Mouse (Mus musculus): ENCODE results near the gene Kmt5c. TPM values are rescaled to one million over a fixed set of nuclear protein-coding genes. Genes with fewer than 3 reads are reported as not detected.

Gene Kmt5c
- 67.3 and 67.8 TPM in 2 replicates for polyA plus RNA-seq (2012)

DNA sequence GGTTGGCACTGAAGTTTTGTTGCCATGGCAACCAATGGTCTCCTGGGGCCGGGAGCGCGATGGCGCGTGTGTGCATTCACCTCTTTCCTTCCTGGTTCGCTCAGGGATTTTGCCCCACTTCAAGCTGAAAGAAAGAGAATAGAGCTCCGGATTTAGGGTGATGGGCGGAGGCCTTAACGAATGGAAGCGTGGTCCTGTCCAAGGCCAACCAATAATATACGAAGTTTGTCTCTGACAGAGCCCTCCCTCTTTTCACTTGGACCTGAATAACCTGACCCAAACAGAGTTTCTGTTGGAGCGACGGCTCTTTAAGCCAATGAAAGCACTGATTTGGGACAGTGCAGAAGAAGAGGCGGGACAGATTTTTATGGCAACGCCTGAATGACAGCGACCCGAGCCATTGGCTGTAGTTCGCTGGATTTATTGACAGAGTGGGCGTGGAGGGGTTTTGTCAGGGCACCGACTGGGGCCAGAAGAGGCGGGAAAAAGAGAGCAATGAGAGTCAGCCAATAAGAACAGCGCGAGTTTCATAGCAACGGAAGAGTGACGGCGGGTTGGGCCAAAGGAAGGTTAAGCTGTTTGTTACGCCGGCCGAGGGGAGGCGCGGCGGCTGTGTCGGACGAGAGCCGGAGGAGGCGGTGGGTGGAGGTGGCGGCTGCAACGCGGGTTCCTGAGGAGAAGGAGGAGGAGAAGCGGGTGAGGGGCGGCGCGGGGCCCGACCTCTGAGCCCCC is at the start of gene Kmt5c:
TSS of gene Kmt5c (plus strand) at position 572 of the 732 bp plus-strand sequence.
- Histone ChIP-seq H3K9me3 (ENCODE audit: control insufficient read depth, low read length) (no peaks in the 10 kb centered on the region), H3K4me3 (replicated peaks) (peak within 1 kb of the TSS; percentile 89), H3K36me3 (ENCODE audit: control insufficient read depth) (peaks cover 30% of the 10 kb centered on the region), H3K4me1 (ENCODE audit: control insufficient read depth) (peaks cover 64% of the 10 kb centered on the region), H3K27me3 (ENCODE audit: control insufficient read depth) (no peaks in the 10 kb centered on the region)
- TF ChIP-seq TAL1 (IDR thresholded peaks at IDR 0.05; ENCODE audit: low read length): no peak
- no peak for TF ChIP-seq GATA1 (IDR thresholded peaks at IDR 0.05; ENCODE audit: low read length)

- Histone ChIP-seq H3K27me3 (ENCODE audit: control insufficient read depth) (peaks cover 42% of the 10 kb centered on the region), H3K4me1 (ENCODE audit: control insufficient read depth) (peaks cover 6% of the 10 kb centered on the region), H3K36me3 (ENCODE audit: control insufficient read depth) (no peaks in the 10 kb centered on the region), H3K9me3 (ENCODE audit: control insufficient read depth, low read length) (no peaks in the 10 kb centered on the region), H3K4me3 (replicated peaks) (no peak within 1 kb of the TSS)
- TF ChIP-seq TAL1 (IDR thresholded peaks at IDR 0.05; ENCODE audit: low read length) (no peak), GATA1 (IDR thresholded peaks at IDR 0.05; ENCODE audit: low read length) (no peak)
Observed at GRCm38 (mm10) chr7:4690387-4690786, 49.5 kb upstream of the Kmt5c start, which contains the start of gene Brsk1. TSS of gene Brsk1 (plus strand) at chr7:4690604.

DNA sequence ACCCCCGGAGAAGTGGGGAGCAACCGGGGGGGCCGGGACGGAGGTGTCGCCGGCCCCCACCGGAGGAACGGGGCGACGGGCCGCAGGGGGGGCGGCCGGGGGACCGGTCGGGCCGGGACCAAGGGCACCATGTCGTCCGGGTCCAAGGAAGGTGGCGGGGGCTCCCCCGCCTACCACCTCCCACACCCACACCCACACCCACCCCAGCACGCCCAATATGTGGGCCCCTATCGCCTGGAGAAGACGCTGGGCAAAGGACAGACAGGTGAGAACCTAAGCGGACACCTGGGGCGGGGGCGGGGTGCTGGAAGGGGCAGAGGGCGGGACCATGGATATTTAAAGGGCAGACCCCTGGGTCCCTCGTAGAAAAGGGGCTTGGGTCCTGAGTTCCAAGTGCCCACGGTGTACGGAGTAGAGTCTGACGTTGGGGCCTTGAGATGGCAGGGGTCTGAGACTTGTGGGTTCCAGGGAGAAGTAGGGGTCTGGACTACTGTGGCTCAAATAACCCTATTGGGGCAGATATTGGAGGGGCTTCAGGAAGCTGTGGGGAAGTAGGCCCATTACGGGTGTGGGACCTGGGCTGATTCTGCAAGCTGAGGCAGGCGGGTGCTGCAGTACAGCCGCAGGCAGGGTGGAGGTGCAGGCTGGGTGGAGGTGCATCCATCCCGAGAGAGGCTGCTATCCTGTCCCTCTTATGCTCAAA is 48.8 kb upstream of the Kmt5c start:
- no peak overlapping the region for H3K4me3 ChIP-seq (replicated peaks)
- no peaks in the 10 kb centered on the region for H3K9me3 ChIP-seq (ENCODE audit: control insufficient read depth, low read length)
- no peaks in the 10 kb centered on the region for H3K36me3 ChIP-seq (ENCODE audit: control insufficient read depth)
- H3K4me1 ChIP-seq (ENCODE audit: control insufficient read depth): peaks cover 4% of the 10 kb centered on the region
- peaks cover 42% of the 10 kb centered on the region for H3K27me3 ChIP-seq (ENCODE audit: control insufficient read depth)
- no peak for TF ChIP-seq GATA1 (IDR thresholded peaks at IDR 0.05; ENCODE audit: low read length)
- TF ChIP-seq TAL1 (IDR thresholded peaks at IDR 0.05; ENCODE audit: low read length): no peak

GRCm38 (mm10) chr7:4693004-4693403 is 46.9 kb upstream of the Kmt5c start:
- TF ChIP-seq GATA1 (IDR thresholded peaks at IDR 0.05; ENCODE audit: low read length) (no peak), TAL1 (IDR thresholded peaks at IDR 0.05; ENCODE audit: low read length) (no peak)
- H3K36me3 ChIP-seq (ENCODE audit: control insufficient read depth): no peaks in the 10 kb centered on the region
- no peaks in the 10 kb centered on the region for H3K9me3 ChIP-seq (ENCODE audit: control insufficient read depth, low read length)
- H3K27me3 ChIP-seq (ENCODE audit: control insufficient read depth): peaks cover 42% of the 10 kb centered on the region
- peaks cover 4% of the 10 kb centered on the region for H3K4me1 ChIP-seq (ENCODE audit: control insufficient read depth)
- H3K4me3 ChIP-seq (replicated peaks): no peak overlapping the region

GRCm38 (mm10) chr7:4702334-4702733 is 37.6 kb upstream of the Kmt5c start:
- Histone ChIP-seq H3K4me3 (replicated peaks) (no peak overlapping the region), H3K27me3 (ENCODE audit: control insufficient read depth) (peaks cover 18% of the 10 kb centered on the region), H3K4me1 (ENCODE audit: control insufficient read depth) (peaks cover 5% of the 10 kb centered on the region), H3K9me3 (ENCODE audit: control insufficient read depth, low read length) (no peaks in the 10 kb centered on the region), H3K36me3 (ENCODE audit: control insufficient read depth) (no peaks in the 10 kb centered on the region)
- TF ChIP-seq GATA1 (IDR thresholded peaks at IDR 0.05; ENCODE audit: low read length) (no peak), TAL1 (IDR thresholded peaks at IDR 0.05; ENCODE audit: low read length) (no peak)

DNA sequence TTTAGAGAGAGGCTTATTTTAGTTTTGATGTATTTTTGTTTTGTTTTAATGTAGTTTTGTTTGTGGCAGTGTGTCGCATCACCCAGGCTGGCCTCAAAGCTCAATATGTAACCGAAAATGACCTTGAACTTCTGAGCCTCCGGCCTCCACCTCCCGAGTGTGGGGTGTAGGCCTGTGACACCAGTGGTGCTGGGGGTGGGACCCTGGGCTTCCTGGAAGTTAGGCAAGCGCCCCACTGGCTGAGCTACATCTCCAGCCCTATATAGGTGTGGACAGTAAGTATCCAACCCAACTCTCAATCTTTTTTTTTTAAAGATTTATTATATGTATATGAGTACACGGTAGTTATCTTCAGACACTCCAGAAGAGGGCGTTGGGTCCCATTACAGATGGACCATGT is 36.7 kb upstream of the Kmt5c start:
- Histone ChIP-seq H3K4me3 (replicated peaks) (no peak overlapping the region), H3K4me1 (ENCODE audit: control insufficient read depth) (peaks cover 5% of the 10 kb centered on the region), H3K9me3 (ENCODE audit: control insufficient read depth, low read length) (no peaks in the 10 kb centered on the region), H3K27me3 (ENCODE audit: control insufficient read depth) (peaks cover 27% of the 10 kb centered on the region), H3K36me3 (ENCODE audit: control insufficient read depth) (no peaks in the 10 kb centered on the region)
- TF ChIP-seq GATA1 (IDR thresholded peaks at IDR 0.05; ENCODE audit: low read length) (no peak), TAL1 (IDR thresholded peaks at IDR 0.05; ENCODE audit: low read length) (no peak)

DNA sequence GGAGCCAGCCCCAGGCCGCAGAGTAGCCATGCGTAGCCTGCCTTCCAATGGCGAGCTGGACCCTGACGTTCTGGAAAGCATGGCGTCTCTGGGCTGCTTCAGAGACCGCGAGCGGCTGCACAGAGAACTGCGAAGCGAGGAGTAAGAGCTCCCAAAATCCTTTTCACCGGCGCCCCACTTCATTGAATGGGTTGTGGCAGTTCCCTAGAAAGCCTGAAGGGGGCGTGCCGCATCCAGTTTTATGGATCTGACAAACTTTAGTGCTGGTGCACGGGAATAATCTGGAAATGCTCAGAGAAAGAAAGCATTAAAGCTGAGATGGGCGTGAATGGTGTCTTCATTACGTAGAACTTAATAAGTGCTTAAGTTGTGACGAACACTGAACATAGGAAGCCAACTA is 34.8 kb upstream of the Kmt5c start:
- Histone ChIP-seq H3K36me3 (ENCODE audit: control insufficient read depth) (no peaks in the 10 kb centered on the region), H3K4me3 (replicated peaks) (no peak overlapping the region), H3K27me3 (ENCODE audit: control insufficient read depth) (peaks cover 34% of the 10 kb centered on the region), H3K9me3 (ENCODE audit: control insufficient read depth, low read length) (no peaks in the 10 kb centered on the region), H3K4me1 (ENCODE audit: control insufficient read depth) (peaks cover 5% of the 10 kb centered on the region)
- TF ChIP-seq TAL1 (IDR thresholded peaks at IDR 0.05; ENCODE audit: low read length): no peak
- no peak for TF ChIP-seq GATA1 (IDR thresholded peaks at IDR 0.05; ENCODE audit: low read length)

- no peak for TF ChIP-seq TAL1 (IDR thresholded peaks at IDR 0.05; ENCODE audit: low read length)
- TF ChIP-seq GATA1 (IDR thresholded peaks at IDR 0.05; ENCODE audit: low read length): no peak
- Histone ChIP-seq H3K27me3 (ENCODE audit: control insufficient read depth) (peaks cover 13% of the 10 kb centered on the region), H3K4me1 (ENCODE audit: control insufficient read depth) (no peaks in the 10 kb centered on the region), H3K36me3 (ENCODE audit: control insufficient read depth) (no peaks in the 10 kb centered on the region), H3K9me3 (ENCODE audit: control insufficient read depth, low read length) (no peaks in the 10 kb centered on the region), H3K4me3 (replicated peaks) (no peak overlapping the region)
Observed at GRCm38 (mm10) chr7:4712594-4712993, 27.3 kb upstream of the Kmt5c start.

DNA sequence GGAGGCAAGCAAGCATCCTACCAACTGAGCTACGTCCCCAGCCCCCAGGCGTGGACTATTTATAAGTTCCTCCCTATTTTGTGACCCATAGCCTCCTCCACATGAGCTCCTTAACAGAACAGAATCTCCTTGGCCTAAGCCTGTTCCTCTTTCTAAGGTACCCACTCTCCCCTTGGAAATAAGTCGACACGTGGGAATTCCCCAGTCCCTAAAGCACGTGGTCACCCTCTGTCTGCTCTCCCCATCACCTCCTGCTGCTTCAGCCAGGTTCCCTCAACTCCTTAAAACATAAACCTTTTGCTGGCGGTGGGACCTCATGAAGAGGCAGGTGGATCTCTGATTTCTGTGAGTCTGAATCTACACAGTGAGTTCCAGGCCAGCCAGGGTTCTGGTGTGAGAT is 23.0 kb upstream of the Kmt5c start:
- TF ChIP-seq GATA1 (IDR thresholded peaks at IDR 0.05; ENCODE audit: low read length) (no peak), TAL1 (IDR thresholded peaks at IDR 0.05; ENCODE audit: low read length) (no peak)
- no peaks in the 10 kb centered on the region; the same call in 1 of the 2 replicates for H3K27me3 ChIP-seq (ENCODE audit: control insufficient read depth)
- no peaks in the 10 kb centered on the region for H3K36me3 ChIP-seq (ENCODE audit: control insufficient read depth)
- no peaks in the 10 kb centered on the region for H3K4me1 ChIP-seq (ENCODE audit: control insufficient read depth)
- no peaks in the 10 kb centered on the region for H3K9me3 ChIP-seq (ENCODE audit: control insufficient read depth, low read length)
- H3K4me3 ChIP-seq (replicated peaks): no peak overlapping the region

All from erythroblast, embryonic 14.5 days (primary cell).